Mouse (Mus musculus): ENCODE measurements around the gene Trim72.

The Trim72 gene

GRCm38 (mm10) chr7:128003688-128004087 is at the start of gene Trim72:
Gene Trim72, plus strand, starts transcription at chr7:128003949.
- no peak for DNase-seq

GRCm38 (mm10) chr7:127959364-127959763 is 44.4 kb upstream of the Trim72 start:
- DNase-seq = no peak

- no peak for DNase-seq
Measured at GRCm38 (mm10) chr7:127966371-127966918, 37.3 kb upstream of the Trim72 start.

- DNase-seq = peak; percentile 95
Measured at GRCm38 (mm10) chr7:127967004-127967921, 36.5 kb upstream of the Trim72 start, which contains the start of gene Fus. Gene Fus, plus strand, starts transcription at chr7:127967457.

GRCm38 (mm10) chr7:127967922-127968828 is 35.6 kb upstream of the Trim72 start:
- DNase-seq = peak; percentile 84

GRCm38 (mm10) chr7:127974413-127974930 is 29.3 kb upstream of the Trim72 start:
- DNase-seq = no peak

GRCm38 (mm10) chr7:127978856-127979255 is 24.9 kb upstream of the Trim72 start:
- no peak for DNase-seq

- DNase-seq = no peak
Measured at GRCm38 (mm10) chr7:127980606-127981005, 23.1 kb upstream of the Trim72 start.

- no peak for DNase-seq
Measured at GRCm38 (mm10) chr7:127988904-127989303, 14.8 kb upstream of the Trim72 start.

GRCm38 (mm10) chr7:127991643-127992487 is 11.9 kb upstream of the Trim72 start:
- peak; percentile 78 for DNase-seq

GRCm38 (mm10) chr7:127992488-127993340 is 11.0 kb upstream of the Trim72 start:
- peak; percentile 21 for DNase-seq

- peak; percentile 46 for DNase-seq
Measured at GRCm38 (mm10) chr7:127993341-127993977, 10.3 kb upstream of the Trim72 start, which contains the start of gene Pycard. Gene Pycard, minus strand, starts transcription at chr7:127993867.

GRCm38 (mm10) chr7:127999436-127999835 is 4.3 kb upstream of the Trim72 start:
- no peak for DNase-seq

- DNase-seq = no peak
Measured at GRCm38 (mm10) chr7:128000068-128000950, 3.4 kb upstream of the Trim72 start.

- DNase-seq = no peak
Measured at GRCm38 (mm10) chr7:128003098-128003497, 651 bp upstream of the Trim72 start.

GRCm38 (mm10) chr7:128004150-128004486 is 369 bp downstream of the Trim72 start:
- no peak for DNase-seq

- peak; percentile 25 for DNase-seq
Measured at GRCm38 (mm10) chr7:128004487-128005362, 976 bp downstream of the Trim72 start.

- DNase-seq = no peak
Measured at GRCm38 (mm10) chr7:128006193-128006592, 2.4 kb downstream of the Trim72 start.
